Mouse (Mus musculus): ENCODE measurements around the gene Gabpb1.

Gabpb1 gene

DNA sequence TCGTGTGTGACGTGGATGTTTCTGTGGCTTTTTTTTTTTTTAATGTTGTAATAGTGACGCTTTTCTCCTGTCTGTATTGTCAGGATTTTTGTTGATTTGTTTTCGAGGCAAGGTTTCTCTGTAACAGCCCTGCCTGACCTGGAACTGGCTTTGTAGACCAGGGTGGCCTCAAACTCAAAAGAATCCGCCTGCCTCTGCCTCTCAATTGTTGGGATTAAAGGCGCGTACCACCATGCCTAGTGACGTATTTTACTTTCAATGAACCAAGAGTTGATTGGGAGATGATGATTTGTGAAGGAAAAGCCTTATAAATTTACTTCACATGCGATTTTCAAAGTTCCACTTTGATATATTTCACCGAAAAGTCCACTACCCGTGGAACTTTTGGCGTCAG is at the start of gene Gabpb1:
Gene Gabpb1, minus strand, starts transcription at position 216 of the 394 bp plus-strand sequence.
- no peak for DNase-seq

DNA sequence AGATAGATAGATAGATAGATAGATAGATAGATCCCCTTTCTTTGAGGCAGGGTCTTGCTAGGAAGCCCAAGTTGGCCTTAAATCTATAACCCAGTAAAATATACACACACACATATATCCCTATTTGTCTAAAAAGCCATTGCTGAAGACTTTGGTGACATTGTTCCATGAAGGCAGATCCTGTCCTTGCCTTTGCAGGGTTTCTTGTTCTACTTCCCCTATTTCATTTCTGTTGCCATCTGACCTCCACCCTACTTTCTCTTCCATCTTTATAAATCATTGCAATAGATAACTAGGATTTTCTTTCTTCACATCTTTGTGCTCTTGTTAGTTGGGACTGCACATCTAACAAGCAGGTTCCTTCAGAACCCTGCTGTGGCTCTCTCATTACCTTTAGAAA is 36.8 kb upstream of the Gabpb1 start:
- DNase-seq = no peak

GRCm38 (mm10) chr2:126712526-126712925 is 36.4 kb upstream of the Gabpb1 start:
- no peak for DNase-seq

- no peak for DNase-seq
Measured at GRCm38 (mm10) chr2:126708361-126708760, 32.2 kb upstream of the Gabpb1 start.

DNA sequence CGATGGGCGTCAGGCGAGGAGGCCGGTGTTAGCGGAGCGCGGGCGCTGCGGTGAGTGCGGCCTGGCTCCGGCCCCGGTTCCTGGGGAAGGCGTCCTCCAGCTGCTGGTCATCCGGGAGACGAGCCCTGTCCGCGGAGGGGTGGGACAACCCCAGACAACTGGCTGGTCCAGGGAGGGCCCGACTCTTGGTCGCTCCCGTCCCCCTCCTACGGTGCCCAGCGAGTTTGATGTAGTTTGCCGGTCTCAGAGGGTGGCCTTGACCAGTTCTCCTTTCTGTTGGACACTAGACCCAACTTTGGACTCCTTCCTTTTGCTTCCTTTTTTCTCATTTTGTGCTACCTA is 31.3 kb upstream of the Gabpb1 start:
- no peak for DNase-seq

- DNase-seq = peak; percentile 98
Measured at GRCm38 (mm10) chr2:126706759-126707437, 30.8 kb upstream of the Gabpb1 start, which contains the start of gene Usp8. Gene Usp8 (plus strand): TSS chr2:126707328.

DNA sequence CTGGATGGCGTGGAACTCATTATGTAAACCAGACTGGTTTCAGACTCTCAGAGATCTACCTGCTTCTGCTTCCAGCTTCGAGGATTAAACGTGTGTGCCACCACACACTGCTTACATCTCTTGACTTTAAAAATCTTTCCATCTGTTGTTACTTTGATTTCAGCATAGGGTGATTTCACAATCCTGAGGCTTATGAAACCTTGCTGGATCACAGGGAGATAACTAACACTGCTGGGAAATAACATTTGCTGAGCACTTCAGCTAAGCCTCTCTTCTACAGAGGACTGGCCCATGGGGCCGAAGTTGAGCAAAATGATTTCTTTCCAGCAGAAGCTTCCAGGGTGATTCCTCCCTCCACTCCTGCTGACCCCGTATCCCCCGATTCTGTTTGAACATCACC is 19.1 kb upstream of the Gabpb1 start:
- DNase-seq = no peak

DNA sequence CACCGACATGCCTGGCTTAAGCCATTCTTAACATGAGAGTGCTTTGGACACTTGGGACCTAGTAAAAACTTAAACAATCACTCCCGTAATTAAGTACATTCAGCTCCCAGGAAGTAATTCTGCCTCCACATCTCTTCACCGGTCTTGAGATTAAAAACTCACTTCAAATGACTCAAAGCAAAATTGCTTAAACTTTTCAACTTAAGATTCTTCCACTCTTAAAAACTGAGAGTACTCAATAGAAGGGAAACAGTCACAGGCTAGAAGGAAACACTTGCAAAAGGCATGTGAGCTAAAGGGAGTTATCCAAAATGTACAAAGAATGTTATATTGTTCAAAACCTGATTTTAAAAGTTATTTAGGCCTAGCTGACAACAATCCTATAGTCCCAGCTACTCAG is 15.2 kb upstream of the Gabpb1 start:
- no peak for DNase-seq

DNA sequence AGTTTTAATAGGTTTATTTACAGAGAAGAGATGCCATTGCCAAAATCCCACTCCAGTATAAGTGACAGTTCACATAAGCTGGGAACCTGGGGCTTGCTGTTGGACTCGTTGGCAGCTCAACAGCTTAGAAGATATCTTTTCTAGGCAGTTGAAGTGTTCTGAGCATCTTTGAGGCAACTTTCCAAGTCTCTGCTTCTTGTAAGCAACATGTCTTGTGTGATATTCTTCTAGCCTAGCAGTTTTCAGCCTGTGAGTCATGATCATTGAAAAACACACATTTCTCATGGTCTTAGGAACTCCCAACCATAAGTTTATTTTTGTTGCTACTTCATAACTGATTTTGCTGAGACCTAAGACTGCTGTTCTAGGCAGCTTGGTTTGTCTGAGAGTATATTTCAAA is 6.8 kb upstream of the Gabpb1 start:
- no peak for DNase-seq

DNA sequence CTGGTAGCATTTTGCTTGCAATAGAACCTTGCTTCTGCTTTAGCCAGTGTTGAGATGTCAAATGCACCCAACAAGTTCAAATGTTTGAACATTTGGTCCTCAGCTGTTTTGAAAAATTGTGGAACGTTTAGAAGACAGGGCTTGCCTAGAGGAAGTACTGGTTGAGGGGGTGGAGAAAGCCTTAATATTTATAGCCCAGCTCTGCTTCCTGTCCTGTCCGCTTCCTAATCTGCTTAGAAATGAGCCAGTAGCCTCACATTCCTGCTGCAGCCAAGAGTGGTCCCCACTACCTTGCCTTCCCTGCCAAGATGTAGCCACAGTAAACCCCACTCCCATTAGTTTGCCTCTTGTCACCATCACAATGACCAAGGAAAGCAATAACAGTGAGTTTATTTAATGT is 6.2 kb upstream of the Gabpb1 start:
- no peak for DNase-seq

GRCm38 (mm10) chr2:126677366-126677765 is 1.2 kb upstream of the Gabpb1 start:
- DNase-seq = no peak

DNA sequence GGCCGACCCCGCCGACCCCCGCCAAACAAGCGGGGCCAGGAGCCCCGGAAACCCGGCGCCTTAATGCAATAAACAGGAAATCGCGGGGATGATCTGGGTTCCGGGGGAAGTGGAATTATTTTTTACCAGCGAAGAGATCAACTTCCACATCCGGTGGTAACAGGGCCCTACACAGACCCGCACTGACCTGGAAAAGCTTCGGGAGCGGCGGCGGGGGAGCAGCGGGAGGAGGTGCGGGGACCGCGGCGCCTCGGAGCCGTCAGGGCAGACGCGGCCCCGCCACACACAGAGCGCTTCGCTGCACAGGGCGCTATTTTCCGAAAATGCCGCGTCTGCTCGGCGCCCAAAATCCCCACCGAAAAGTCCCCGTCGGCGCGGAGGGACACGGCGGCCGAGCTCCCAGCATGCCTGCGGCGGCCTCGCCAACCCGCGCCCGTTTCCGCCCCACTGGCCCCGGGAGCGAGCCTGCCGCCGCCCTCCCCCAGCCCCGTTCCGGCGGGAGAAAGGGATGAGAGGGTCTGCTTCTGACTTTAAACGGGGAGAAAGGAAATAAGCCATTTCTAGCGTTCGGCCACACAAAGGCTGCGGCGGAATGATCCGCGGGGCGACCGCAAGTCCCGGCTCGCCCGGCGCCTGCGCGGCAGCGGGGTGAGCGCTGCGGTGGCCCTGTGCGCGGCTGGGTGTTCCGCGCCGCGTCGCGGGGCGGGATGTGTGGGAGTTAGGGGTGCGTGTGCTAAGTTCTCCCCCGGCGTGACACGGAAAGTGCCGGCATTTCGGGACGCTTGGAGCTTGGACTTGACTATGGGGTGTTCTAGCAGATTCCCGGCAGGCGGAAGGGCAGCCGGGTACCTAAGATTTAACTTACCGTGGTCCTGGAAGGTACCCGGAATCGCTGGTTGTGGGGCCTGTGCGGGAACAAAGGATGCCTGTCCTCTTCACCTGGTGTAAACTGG is 692 bp downstream of the Gabpb1 start:
- peak; percentile 88 for DNase-seq

- peak; percentile 54 for DNase-seq
Measured at GRCm38 (mm10) chr2:126674441-126675168, 1.5 kb downstream of the Gabpb1 start.

DNA sequence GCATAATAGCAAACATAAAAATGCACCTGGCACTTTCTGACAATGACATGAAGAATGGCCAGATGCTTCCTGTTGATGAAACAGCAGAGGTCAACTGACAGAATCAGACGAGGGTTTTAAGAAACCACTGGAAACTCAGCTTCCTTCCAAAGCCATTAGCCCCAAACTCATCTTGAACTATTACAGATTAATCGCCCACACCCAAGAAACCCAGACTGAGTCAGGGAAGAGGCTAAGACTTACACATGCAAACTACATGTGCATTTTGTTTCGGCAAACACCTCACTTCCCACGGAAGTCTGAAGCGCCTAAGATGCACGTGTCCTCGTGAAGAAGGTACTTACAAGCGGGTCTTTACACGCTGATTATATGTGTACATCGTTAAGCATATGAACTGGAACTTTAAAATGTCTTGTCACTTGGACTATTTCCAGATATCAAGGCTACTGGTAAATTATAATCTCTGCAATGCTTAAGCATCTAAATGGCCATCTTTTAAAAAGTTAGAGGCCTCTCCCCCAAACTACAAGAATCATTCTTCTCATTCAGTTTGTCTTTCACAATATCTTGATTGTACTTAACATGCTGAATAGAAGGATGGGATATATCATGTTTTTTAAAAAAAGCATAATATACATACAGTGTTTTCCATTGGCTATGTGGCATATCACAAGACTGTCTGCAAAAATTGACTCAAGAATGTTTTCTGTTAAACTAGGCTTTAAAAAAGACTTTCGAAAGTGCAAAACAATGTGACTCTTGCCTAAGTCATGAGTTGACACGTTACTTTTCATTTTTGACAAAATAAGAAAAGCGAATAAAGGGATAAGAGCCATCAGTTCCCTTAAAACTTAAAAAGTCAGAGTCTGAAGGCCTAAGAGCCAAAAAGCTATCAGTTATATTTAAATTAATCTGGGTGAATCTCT is 2.6 kb downstream of the Gabpb1 start:
- DNase-seq = no peak

GRCm38 (mm10) chr2:126668621-126669252 is 7.4 kb downstream of the Gabpb1 start:
- DNase-seq = no peak

GRCm38 (mm10) chr2:126665984-126666383 is 10.2 kb downstream of the Gabpb1 start:
- no peak for DNase-seq

GRCm38 (mm10) chr2:126663481-126663880 is 12.7 kb downstream of the Gabpb1 start:
- DNase-seq = no peak

DNA sequence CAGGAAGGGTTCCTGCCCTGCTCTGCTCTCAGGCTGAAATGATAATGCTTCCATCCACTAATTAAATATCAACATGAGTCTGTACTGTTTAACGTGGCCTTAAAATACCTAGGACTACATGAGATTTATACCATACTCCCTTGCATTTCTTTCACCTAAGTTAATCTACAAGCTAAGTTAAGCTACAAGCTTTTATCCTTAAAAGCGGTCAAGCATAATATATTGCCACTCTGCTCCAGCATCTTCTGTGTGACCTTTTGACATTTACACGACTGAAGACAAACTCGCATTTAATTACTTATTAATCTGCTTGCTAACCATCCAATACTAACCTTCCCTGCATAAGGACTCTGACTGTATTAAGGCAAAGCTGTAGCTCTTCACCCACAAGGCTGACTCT is 23.2 kb downstream of the Gabpb1 start:
- no peak for DNase-seq

- DNase-seq = no peak
Measured at GRCm38 (mm10) chr2:126647762-126648161, 28.4 kb downstream of the Gabpb1 start.

GRCm38 (mm10) chr2:126646461-126646860 is 29.7 kb downstream of the Gabpb1 start:
- no peak for DNase-seq

GRCm38 (mm10) chr2:126644768-126645167 is 31.4 kb downstream of the Gabpb1 start:
- DNase-seq = no peak

DNA sequence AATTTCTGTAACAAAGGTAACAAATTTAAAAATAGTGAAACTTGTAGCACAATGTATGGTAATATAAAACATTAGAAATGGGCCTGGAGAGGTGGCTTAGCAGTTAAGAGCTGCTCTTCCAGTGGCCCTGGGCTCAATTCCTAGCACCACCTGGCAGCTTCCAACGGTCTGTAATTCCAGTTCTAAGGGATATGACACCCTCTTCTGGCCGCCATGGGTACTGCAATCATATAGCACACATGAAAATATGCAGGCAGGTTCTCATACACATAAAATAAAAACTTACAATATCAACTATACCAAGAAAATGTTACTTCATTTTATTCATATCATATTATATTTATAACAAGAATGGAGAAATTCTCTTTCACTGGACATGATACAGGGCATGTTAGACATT is 35.8 kb downstream of the Gabpb1 start:
- DNase-seq = no peak

Measured in liver (tissue).